Mouse (Mus musculus): Measurements from ENCODE around the gene Sel1l2.

Gene Sel1l2

GRCm38 (mm10) chr2:140389525-140389924 lies at the start of gene Sel1l2:
TSS of gene Sel1l2 (minus strand) at chr2:140389706.
- DNase-seq (ENCODE audit: low spot score in 2 of 2): no peak

DNA sequence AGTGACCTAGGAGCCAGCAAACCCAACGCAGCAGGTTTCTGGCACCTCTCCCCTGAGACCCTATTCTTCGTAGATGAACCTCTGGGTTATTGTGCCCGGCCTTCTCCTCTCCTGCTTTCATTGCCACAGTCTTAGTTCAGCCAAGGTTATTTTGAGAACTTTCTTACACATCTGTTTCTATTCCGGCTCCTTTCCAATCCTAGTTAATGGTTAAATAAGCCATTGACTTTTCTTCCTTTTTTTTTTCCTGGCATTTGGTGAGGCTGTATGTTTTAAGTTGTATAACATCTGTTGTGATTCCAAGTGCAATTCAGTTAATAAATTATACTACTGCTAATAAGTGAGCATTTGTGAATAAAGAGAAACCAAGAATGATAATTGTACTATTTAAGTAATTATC lies 49.6 kb upstream of the Sel1l2 start:
- DNase-seq (ENCODE audit: low spot score in 2 of 2): no peak

GRCm38 (mm10) chr2:140427283-140427682 lies 37.8 kb upstream of the Sel1l2 start:
- DNase-seq (ENCODE audit: low spot score in 2 of 2): no peak

- DNase-seq (ENCODE audit: low spot score in 2 of 2): no peak
Observed at GRCm38 (mm10) chr2:140425844-140426243, 36.3 kb upstream of the Sel1l2 start.

- peak; percentile 3 to 16 for DNase-seq (ENCODE audit: low spot score in 2 of 2)
Observed at GRCm38 (mm10) chr2:140395744-140396231, 6.3 kb upstream of the Sel1l2 start.

DNA sequence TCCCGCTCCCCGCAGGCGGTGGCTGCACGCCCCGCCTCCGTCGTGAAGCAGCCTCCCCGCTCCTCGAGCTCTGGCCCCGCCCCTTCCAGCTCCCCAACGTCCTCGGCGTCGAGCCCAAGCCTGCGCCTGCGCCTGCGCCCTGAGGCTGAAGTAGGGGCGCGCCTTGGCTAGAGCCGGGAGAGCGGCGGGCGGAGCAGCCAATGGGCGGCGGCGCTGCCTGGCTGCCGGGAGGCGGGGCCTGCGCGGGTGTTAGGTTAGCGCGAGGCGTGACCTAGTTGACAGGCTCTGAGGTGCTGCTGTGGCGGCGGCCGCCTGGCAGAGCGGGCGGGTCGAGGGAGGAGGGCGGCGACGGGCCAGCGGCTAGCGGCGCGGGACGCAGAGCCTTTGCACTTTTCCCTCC lies 5.7 kb upstream of the Sel1l2 start, which contains the start of gene Macrod2:
Macrod2 (plus strand) TSS at position 131 of the 400 bp plus-strand sequence.
- peak; percentile 97 for DNase-seq (ENCODE audit: low spot score in 2 of 2)

DNA sequence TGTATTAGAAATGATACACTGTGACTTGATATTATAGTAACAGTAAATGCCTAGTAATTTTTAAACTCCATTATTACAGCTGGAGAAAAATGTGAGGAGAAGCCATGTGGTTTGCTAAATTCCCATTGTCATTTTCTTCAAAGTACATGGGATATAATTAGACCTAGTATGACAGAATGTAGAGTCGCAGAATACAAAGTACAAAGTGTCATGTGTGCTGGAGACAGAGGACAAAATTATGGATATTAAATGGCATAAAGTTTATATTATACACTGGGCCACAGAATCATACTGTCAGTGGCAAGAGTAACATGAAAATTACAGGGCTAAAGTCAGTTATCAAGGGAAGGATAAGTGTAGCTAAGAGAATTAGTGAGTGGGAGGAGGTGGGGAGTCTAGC lies 24.7 kb downstream of the Sel1l2 start:
- DNase-seq (ENCODE audit: low spot score in 2 of 2): no peak

GRCm38 (mm10) chr2:140359905-140360304 lies 29.6 kb downstream of the Sel1l2 start:
- no peak for DNase-seq (ENCODE audit: low spot score in 2 of 2)

GRCm38 (mm10) chr2:140342394-140342793 lies 47.1 kb downstream of the Sel1l2 start:
- no peak for DNase-seq (ENCODE audit: low spot score in 2 of 2)

DNA sequence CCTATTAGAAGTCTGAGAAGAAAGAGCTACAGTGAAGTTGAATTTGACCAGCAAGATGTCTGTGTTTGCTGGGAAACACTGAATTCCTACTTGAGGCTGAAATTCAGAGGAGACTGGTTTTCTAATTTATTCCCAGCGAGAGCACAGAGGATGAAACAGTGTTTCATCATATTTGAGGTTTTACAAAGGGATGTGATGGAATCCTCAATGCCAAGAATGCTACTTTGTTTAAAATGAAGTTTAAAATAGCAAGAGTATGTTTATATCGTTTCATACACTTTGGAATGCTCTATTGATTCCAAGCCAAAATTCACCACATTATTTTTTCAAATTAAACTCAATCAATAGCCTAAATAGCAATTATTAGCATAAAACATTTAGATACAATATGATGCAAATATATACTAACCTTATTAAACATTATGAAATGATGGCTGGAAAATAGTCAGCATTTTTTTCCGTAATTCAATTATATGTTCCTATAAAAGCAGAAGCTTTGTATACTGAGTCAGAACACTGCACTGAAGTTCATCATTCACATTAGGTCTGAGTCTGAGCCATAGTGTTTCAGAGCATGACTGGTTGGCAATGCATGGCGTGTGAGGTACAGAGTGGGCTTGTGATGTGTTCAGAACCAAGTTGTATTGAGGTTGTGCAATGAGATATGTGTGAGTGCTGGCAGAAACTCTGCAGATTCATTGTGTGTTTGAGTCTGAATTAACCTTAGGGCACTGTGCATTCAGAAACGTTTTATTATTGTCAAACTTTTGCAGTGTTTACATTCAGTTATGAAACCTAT lies 58.8 kb downstream of the Sel1l2 start:
- DNase-seq (ENCODE audit: low spot score in 2 of 2): no peak

GRCm38 (mm10) chr2:140302976-140303708 lies 86.4 kb downstream of the Sel1l2 start:
- no peak for DNase-seq (ENCODE audit: low spot score in 2 of 2)

GRCm38 (mm10) chr2:140297155-140297554 lies 92.4 kb downstream of the Sel1l2 start:
- no peak for DNase-seq (ENCODE audit: low spot score in 2 of 2)

- DNase-seq (ENCODE audit: low spot score in 2 of 2): no peak
Observed at GRCm38 (mm10) chr2:140293820-140294219, 95.7 kb downstream of the Sel1l2 start.

DNA sequence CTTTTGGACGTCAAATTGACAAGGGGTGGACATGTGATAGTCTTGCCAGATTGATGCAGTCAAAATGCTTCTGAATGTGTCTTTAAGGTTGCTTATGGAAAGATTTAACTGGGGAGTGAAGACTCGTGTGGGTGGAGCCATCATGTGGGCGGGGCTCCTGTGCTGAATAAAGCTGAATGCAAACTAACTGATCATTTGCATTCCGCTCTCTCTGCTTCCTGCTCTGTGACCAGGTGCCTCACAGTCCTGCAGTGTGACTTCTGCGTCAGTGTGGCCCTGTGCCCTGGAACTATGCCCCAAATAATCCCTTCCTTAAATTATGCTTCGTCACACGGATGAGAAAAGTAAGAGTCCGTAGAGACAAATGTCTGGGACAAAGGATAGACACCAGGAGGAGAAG lies 108.7 kb downstream of the Sel1l2 start:
- no peak for DNase-seq (ENCODE audit: low spot score in 2 of 2)

DNA sequence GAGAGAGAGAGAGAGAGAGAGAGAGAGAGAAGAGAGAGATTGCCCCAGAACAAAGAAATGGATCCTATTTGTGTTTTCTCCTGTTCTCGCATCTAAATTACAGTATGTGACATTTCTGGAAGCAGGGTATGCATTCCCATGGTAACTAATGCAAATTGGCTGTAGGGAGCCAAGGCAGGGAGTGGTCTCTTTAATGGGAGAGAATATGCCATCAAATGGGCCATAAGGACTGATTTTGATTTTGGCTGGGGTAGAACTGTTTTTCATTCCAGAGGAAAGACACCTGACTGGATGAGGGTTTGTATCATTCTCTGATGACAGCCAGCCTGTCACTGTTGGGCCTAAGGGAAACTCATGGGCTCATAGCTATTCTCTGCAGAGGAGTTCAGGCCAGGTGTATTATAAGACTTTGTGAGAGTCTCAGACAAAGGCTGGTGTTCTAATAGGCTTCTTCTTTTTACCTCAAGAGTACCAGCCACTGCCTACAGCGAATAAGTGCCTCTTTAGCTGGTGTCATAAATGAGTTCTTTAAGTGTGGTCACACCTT lies 133.8 kb downstream of the Sel1l2 start:
- no peak for DNase-seq (ENCODE audit: low spot score in 2 of 2)

- no peak for DNase-seq (ENCODE audit: low spot score in 2 of 2)
Observed at GRCm38 (mm10) chr2:140254256-140254655, 135.2 kb downstream of the Sel1l2 start.

DNA sequence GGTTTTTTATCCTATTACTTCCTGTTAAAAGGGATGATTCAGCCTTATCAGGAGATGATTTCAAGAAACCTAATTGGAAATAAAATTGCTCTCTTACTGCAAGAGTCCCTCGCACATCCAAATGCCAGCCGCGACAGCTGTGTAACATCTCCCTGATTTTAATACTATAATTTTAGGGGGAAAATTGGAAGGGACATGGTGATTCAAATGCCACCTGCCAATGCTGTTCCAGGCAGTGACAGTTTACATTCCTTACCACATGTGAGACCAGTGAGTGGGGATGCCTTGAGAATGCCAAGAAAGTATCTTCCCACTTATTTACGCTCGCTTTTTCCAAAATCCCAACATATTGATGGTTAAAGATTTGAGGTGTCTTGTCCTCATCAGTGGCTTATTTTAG lies 146.4 kb downstream of the Sel1l2 start:
- no peak for DNase-seq (ENCODE audit: low spot score in 2 of 2)

- DNase-seq (ENCODE audit: low spot score in 2 of 2): no peak
Observed at GRCm38 (mm10) chr2:140242398-140242797, 147.1 kb downstream of the Sel1l2 start.

GRCm38 (mm10) chr2:140237245-140237644 lies 152.3 kb downstream of the Sel1l2 start:
- DNase-seq (ENCODE audit: low spot score in 2 of 2): peak in 1 of 2 experiments; percentile 9

- DNase-seq (ENCODE audit: low spot score in 2 of 2): no peak
Observed at GRCm38 (mm10) chr2:140230295-140230694, 159.2 kb downstream of the Sel1l2 start.

GRCm38 (mm10) chr2:140220325-140220724 lies 169.2 kb downstream of the Sel1l2 start:
- DNase-seq (ENCODE audit: low spot score in 2 of 2): no peak

GRCm38 (mm10) chr2:140215965-140216364 lies 173.5 kb downstream of the Sel1l2 start:
- DNase-seq (ENCODE audit: low spot score in 2 of 2): no peak
